Mouse (Mus musculus): ENCODE measurements around the gene Nkx2-5. TPM values are rescaled to one million over a fixed set of nuclear protein-coding genes. Genes with fewer than 3 reads are reported as not detected.

Gene Nkx2-5
- polyA plus RNA-seq, 1 experiment from 2014 or later = not detected

DNA sequence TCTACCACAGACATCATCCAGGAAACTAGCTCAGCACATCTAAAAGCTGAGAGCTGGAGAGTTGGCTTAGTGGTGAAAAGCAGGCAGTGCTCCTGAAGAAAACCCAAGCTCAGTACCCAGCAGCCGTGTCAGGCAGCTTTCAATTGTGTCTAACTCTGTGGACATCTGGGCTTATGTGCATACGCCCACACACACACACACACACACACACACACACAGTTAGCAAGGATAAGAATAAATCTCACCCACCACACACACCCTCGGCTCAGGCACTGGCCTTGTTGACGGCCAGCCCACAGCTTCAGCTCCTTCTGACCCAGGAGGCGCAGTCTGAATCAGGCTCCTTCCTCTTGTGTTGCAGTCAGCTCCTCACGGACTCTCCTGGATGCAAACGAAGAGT, 53.2 kb downstream of the Nkx2-5 start:
- Histone ChIP-seq H3K4me3 (ENCODE audit: low read depth, low read length) (no peak overlapping the region), H3K4me2 (ENCODE audit: low read depth) (no peak overlapping the region), H3K9me3 (ENCODE audit: control insufficient read depth, low read length) (no peaks in the 10 kb centered on the region), H3K27ac (ENCODE audit: low read depth, low read length) (no peak overlapping the region), H3K9ac (ENCODE audit: low read length) (no peak overlapping the region), H3K27me3 (ENCODE audit: control insufficient read depth, insufficient read depth, low read length) (no peaks in the 10 kb centered on the region), H3K4me1 (ENCODE audit: control insufficient read depth, insufficient read depth, low read length) (no peaks in the 10 kb centered on the region), H3K36me3 (ENCODE audit: control insufficient read depth, insufficient read depth, low read length) (peaks cover 5% of the 10 kb centered on the region)
- ATAC-seq (ENCODE audit: insufficient read depth, low FRiP score, low TSS enrichment) (no peak), DNase-seq (ENCODE audit: low spot score) (no peak)
- 90% methylated on average over 7 of the region's 7 CpGs for WGBS

DNA sequence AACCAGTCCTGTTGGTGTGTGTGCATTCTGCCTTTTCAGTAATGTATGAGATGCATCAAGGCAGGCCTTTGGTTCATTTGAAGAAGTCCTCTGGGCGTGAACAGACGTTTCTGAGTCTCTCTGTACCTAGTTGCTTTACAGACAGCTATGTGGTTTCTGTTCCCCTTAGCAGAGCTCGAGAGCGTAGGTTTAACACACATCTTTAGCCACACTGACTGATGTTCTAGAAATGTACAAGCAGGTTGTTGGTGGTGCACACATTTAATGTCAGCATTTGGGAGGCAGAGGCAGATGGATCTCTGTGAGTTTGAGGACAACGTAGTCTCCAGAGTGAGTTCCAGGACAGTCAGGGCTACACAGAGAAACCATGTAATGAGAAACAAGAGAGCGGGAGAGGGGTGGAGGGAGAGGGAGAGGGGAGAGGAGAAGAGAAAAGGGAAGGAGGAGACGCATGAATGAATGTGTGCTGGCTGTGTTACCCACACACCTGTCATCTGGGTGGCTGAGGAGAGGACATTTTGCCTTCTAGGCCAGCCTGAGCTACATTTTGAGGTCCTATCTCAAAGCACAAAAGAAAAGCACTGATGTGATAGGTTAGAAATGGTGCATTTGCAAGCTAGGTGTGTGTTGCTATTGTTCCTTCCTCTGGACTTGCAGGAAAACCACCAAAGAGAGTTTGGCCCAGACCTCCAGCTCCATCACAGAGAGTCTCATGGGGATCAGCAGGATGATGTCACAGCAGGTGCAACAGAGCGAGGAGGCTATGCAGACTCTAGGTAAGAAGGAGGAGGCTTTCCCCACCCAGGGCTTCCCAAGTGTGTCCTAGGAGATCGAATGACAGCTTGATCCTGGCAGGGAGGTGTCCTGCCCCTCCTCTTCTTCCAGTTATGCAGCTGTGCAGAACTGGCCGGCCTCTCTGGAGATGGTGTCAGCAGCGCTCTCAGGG, 54.3 kb downstream of the Nkx2-5 start:
- no peak for ATAC-seq (ENCODE audit: insufficient read depth, low FRiP score, low TSS enrichment)
- 91% methylated on average over 11 of the region's 11 CpGs for WGBS

DNA sequence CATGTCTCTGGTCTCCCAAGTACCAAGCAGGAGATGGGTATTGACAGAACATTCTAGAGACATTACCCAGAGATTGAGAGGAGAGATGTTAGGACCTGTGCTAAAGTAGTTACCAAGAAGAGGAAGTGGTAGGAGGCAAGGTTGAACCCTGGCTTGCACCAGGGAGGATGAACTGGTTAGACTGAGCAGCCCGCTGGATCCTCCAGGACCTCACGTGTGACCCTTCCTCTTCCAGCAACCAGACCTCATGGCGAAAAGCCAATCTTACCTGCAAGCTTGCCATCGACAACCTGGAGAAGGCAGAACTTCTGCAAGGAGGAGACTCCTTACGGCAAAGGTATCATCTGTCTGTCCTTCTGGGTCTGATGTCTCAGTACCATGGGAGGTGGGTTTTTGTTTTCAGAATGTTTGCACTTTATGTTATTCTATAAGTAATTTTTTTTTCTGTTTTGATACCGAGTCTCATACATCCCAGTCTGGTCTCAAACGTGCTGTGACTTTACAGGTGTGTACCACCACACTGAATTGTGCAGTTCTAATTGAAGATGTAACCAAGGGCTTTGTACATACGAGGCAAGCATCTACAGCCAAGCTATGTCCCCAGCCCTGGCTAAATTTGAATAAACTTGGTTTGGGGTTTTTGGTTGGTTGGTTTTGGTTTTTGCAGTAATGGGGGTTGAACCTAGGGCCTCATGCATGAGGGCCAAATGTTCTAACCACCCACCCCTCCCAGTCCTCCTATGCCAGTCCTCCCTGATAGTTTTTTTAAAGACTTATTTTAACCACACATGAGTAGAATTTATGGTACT, 55.1 kb downstream of the Nkx2-5 start:
- no peak overlapping the region for H3K4me2 ChIP-seq (ENCODE audit: low read depth)
- H3K36me3 ChIP-seq (ENCODE audit: control insufficient read depth, insufficient read depth, low read length) = peaks cover 5% of the 10 kb centered on the region
- DNase-seq (ENCODE audit: low spot score) = no peak
- H3K9me3 ChIP-seq (ENCODE audit: control insufficient read depth, low read length) = no peaks in the 10 kb centered on the region
- H3K27ac ChIP-seq (ENCODE audit: low read depth, low read length) = no peak overlapping the region
- H3K4me3 ChIP-seq (ENCODE audit: low read depth, low read length) = no peak overlapping the region
- 92% methylated on average over 8 of the region's 8 CpGs for WGBS
- H3K27me3 ChIP-seq (ENCODE audit: control insufficient read depth, insufficient read depth, low read length) = no peaks in the 10 kb centered on the region
- no peaks in the 10 kb centered on the region for H3K4me1 ChIP-seq (ENCODE audit: control insufficient read depth, insufficient read depth, low read length)
- no peak for ATAC-seq (ENCODE audit: insufficient read depth, low FRiP score, low TSS enrichment)
- no peak overlapping the region for H3K9ac ChIP-seq (ENCODE audit: low read length)

More for the DNA sequence above, 54.3 kb downstream of the Nkx2-5 start:
- no peak overlapping the region for H3K4me3 ChIP-seq (ENCODE audit: low read depth, low read length)
- no peak overlapping the region for H3K27ac ChIP-seq (ENCODE audit: low read depth, low read length)
- no peaks in the 10 kb centered on the region for H3K9me3 ChIP-seq (ENCODE audit: control insufficient read depth, low read length)
- no peaks in the 10 kb centered on the region for H3K4me1 ChIP-seq (ENCODE audit: control insufficient read depth, insufficient read depth, low read length)
- no peaks in the 10 kb centered on the region for H3K27me3 ChIP-seq (ENCODE audit: control insufficient read depth, insufficient read depth, low read length)
- H3K36me3 ChIP-seq (ENCODE audit: control insufficient read depth, insufficient read depth, low read length) = peaks cover 5% of the 10 kb centered on the region
- no peak overlapping the region for H3K9ac ChIP-seq (ENCODE audit: low read length)
- no peak overlapping the region for H3K4me2 ChIP-seq (ENCODE audit: low read depth)
- no peak for DNase-seq (ENCODE audit: low spot score)

DNA sequence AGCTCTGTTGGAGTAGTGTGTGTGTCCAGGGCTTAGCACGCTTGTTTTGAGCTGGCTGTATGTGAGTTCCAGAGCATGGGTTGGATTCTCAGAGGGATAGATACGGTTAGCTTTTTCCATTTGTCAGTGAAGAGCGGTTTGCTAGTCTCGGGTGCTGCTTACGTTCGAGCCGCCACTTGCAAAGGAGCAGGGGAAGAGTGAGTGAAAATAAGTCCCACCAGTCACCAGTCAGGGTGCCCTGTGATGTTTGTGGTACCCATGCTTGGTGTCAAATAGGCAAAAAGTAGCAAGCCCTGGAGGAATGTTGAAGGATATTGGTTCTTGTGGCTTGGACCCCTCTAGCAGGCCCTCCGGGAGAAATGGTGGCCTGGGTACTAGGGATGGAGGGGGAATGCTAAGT, 55.8 kb downstream of the Nkx2-5 start:
- no peaks in the 10 kb centered on the region for H3K9me3 ChIP-seq (ENCODE audit: control insufficient read depth, low read length)
- H3K4me2 ChIP-seq (ENCODE audit: low read depth) = no peak overlapping the region
- DNase-seq (ENCODE audit: low spot score) (no peak), ATAC-seq (ENCODE audit: insufficient read depth, low FRiP score, low TSS enrichment) (no peak)
- no peak overlapping the region for H3K9ac ChIP-seq (ENCODE audit: low read length)
- H3K4me1 ChIP-seq (ENCODE audit: control insufficient read depth, insufficient read depth, low read length) = no peaks in the 10 kb centered on the region
- no peak overlapping the region for H3K27ac ChIP-seq (ENCODE audit: low read depth, low read length)
- H3K4me3 ChIP-seq (ENCODE audit: low read depth, low read length) = no peak overlapping the region
- peaks cover 5% of the 10 kb centered on the region for H3K36me3 ChIP-seq (ENCODE audit: control insufficient read depth, insufficient read depth, low read length)
- 92% methylated on average over 8 of the region's 8 CpGs for WGBS
- H3K27me3 ChIP-seq (ENCODE audit: control insufficient read depth, insufficient read depth, low read length) = no peaks in the 10 kb centered on the region

Other genes with a start within 250 kb of the Nkx2-5 start
- 107 and 122 TPM in 2 replicates for gene Atp6v0e, start 181.8 kb downstream of the Nkx2-5 start, polyA plus RNA-seq (2014; fragmentation: Nextera tagmentation; extraction: Ambion mirVana)
- gene Crebrf, start 129.4 kb downstream of the Nkx2-5 start, polyA plus RNA-seq (2014; fragmentation: Nextera tagmentation; extraction: Ambion mirVana) = 2.8 and 3.2 TPM in 2 replicates
- 49.6 and 51.6 TPM in 2 replicates for gene Bnip1, start 63.9 kb downstream of the Nkx2-5 start, polyA plus RNA-seq (2014; fragmentation: Nextera tagmentation; extraction: Ambion mirVana)
- 5.6 and 5.8 TPM in 2 replicates for gene Kifc5b, start 72.1 kb upstream of the Nkx2-5 start, polyA plus RNA-seq (2014; fragmentation: Nextera tagmentation; extraction: Ambion mirVana)
- gene Phf1, start 88.0 kb upstream of the Nkx2-5 start, polyA plus RNA-seq (2014; fragmentation: Nextera tagmentation; extraction: Ambion mirVana) = 5.8 and 6.4 TPM in 2 replicates
- gene Cuta, start 94.6 kb upstream of the Nkx2-5 start, polyA plus RNA-seq (2014; fragmentation: Nextera tagmentation; extraction: Ambion mirVana) = 136 and 138 TPM in 2 replicates
- 2.6 and 2.8 TPM in 2 replicates for gene Syngap1, start 96.2 kb upstream of the Nkx2-5 start, polyA plus RNA-seq (2014; fragmentation: Nextera tagmentation; extraction: Ambion mirVana)
- gene Zbtb9, start 128.2 kb upstream of the Nkx2-5 start, polyA plus RNA-seq (2014; fragmentation: Nextera tagmentation; extraction: Ambion mirVana) = 13.5 and 14.1 TPM in 2 replicates
- 8.2 and 8.3 TPM in 2 replicates for gene Bak1, start 184.0 kb upstream of the Nkx2-5 start, polyA plus RNA-seq (2014; fragmentation: Nextera tagmentation; extraction: Ambion mirVana)
- gene Itpr3, start 212.3 kb upstream of the Nkx2-5 start, polyA plus RNA-seq (2014; fragmentation: Nextera tagmentation; extraction: Ambion mirVana) = 1.2 and 1.4 TPM in 2 replicates

All from neural tube, embryonic 11.5 days (tissue).